Mouse (Mus musculus) forebrain, postnatal 0 days (tissue): ENCODE measurements around the gene Cxcl10. TPM values are rescaled to one million over a fixed set of nuclear protein-coding genes. Genes with fewer than 3 reads are reported as not detected.

Source experiments
- ATAC-seq: fragments of 200-750 bp; cut with Nextera tagmentation; 2 replicates; pipeline ENCODE4 v1.8.0; 2017; ENCODE audit warnings: mild to moderate bottlenecking, moderate library complexity
- DNase-seq: peaks from one replicate; pipeline ENCODE4 v3.0.0-alpha.2; 2015
- H3K27ac ChIP-seq: fragments of 300-500 bp; sonication (generic); 2 replicates; pipeline ENCODE4 v1.5.1; 2014; ENCODE audit warnings: low read depth, mild to moderate bottlenecking, antibody characterized with exemption, low read length, moderate library complexity, mixed read lengths
- H3K27me3 ChIP-seq: fragments of 300-500 bp; sonication (generic); 2 replicates; pipeline ENCODE4 v1.6.1; 2014; ENCODE audit warnings: mild to moderate bottlenecking, low read length, mixed read lengths; ENCODE audit not compliant: insufficient read depth
- H3K36me3 ChIP-seq: fragments of 300-500 bp; sonication (generic); 2 replicates; pipeline ENCODE4 v1.6.1; 2014; ENCODE audit warnings: mild to moderate bottlenecking, moderate library complexity; ENCODE audit not compliant: insufficient read depth
- H3K4me1 ChIP-seq: fragments of 300-500 bp; sonication (generic); 2 replicates; pipeline ENCODE4 v1.6.1; 2014; ENCODE audit warnings: antibody characterized with exemption; ENCODE audit not compliant: insufficient read depth
- H3K4me2 ChIP-seq: fragments of 300-500 bp; sonication (generic); 2 replicates; pipeline ENCODE4 v1.6.1; 2014; ENCODE audit warnings: low read depth, mild to moderate bottlenecking, moderate library complexity
- H3K4me3 ChIP-seq: fragments of 300-500 bp; sonication (generic); 2 replicates; pipeline ENCODE4 v1.5.1; 2014; ENCODE audit warnings: low read depth, low read length, mixed read lengths
- H3K9ac ChIP-seq: fragments of 300-500 bp; sonication (generic); 2 replicates; pipeline ENCODE4 v1.6.1; 2014; ENCODE audit warnings: mild to moderate bottlenecking
- H3K9me3 ChIP-seq: fragments of 300-500 bp; sonication (generic); 2 replicates; pipeline ENCODE4 v1.6.1; 2016; ENCODE audit warnings: low read length
- CTCF ChIP-seq: sonication (generic); IDR thresholded peaks from 2 replicates; pipeline ENCODE4 v1.5.1; 2016; ENCODE audit warnings: antibody characterized with exemption, control low read depth, low read depth
- whole genome bisulfite sequencing: fragments of 180-500 bp; shearing (Covaris S2); extraction: QIAGEN DNeasy Blood & Tissue Kit; methylation state at CpG from one replicate; pipeline ENCODE4 v1.1.7; 2014; 5-methylcytosine and 5-hydroxymethylcytosine counted together
- polyA plus RNA-seq: library from polyadenylated mRNA; unstranded; fragments of >200 nt; fragmentation: Nextera tagmentation; extraction: Ambion mirVana; gene quantifications from 2 replicates; pipeline ENCODE4 v1.2.1, GENCODE M21; 2015
- total RNA-seq: library from RNA; depleted of rRNA; stranded (reverse); fragments of >200 nt; gene quantifications from 2 replicates; pipeline ENCODE4 v1.2.3, GENCODE M21; 2014; rRNA removed

Gene Cxcl10
- total RNA-seq (0.38 and 0.86 TPM in 2 replicates), polyA plus RNA-seq (0.28 and 0.55 TPM in 2 replicates)

DNA sequence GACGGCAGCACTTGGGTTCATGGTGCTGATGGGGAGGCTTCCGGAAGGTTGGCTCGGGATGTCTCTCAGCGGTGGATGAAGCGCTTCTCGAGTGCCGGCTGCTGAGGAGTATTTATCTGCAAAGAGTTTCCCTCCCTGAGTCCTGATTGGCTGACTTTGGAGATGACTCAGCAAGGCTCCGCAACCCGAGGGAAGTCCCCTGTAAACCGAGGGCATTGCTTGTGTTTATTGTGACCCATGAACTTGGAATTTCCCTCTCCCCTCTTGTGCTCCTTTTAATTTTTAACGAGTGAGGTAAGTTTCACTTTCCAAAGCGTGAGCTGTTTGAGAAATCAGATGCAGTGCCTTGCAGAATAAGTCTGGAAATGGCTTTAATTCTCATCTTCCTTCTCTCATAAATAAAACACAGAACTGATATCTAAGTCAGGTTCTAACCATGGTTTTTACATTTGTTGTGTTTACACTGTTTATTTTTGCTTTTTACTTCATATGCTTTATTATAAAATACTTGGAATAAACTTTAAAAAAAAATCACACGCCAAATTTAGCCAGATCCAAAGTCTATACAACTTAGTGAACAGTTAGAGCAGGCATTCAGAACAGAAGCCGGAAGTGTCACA, at the start of gene Cxcl10:
Gene Cxcl10 (minus strand): TSS at position 96 of the 620 bp plus-strand sequence.
- Histone ChIP-seq H3K4me2 (peak within 1 kb of the TSS; percentile 41), H3K9me3 (no peaks in the 10 kb centered on the region), H3K27me3 (no peaks in the 10 kb centered on the region), H3K36me3 (no peaks in the 10 kb centered on the region), H3K9ac (no peak within 1 kb of the TSS), H3K4me1 (no peaks in the 10 kb centered on the region), H3K27ac (no peak within 1 kb of the TSS), H3K4me3 (peak within 1 kb of the TSS; percentile 26)
- 16% methylated on average over 14 of the region's 14 CpGs for WGBS
- no peak for TF ChIP-seq CTCF
- DNase-seq (peak; percentile 38), ATAC-seq (peak; percentile 86)

DNA sequence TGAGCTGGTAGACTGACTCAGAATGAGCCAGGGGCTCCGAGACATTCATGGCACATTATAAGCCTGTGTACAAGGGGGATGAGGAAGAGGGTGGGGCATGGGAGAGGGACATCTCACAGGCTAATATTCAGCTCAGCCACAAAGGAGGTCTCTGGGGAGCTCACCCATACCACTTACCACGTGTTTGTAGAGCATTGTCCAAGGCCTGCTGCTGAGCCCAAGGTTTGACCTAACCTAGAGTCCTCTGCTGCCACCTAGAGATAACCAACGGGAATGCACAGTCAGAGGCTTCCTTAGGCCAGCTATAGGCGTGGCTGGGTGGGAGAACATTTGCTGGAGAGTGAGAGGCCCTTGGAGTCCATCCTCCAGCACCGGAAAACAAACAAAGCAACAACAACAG, 49.5 kb upstream of the Cxcl10 start:
- Histone ChIP-seq H3K36me3 (no peaks in the 10 kb centered on the region), H3K27me3 (no peaks in the 10 kb centered on the region), H3K9ac (no peak overlapping the region), H3K4me2 (no peak overlapping the region), H3K27ac (no peak overlapping the region), H3K4me3 (no peak overlapping the region), H3K4me1 (no peaks in the 10 kb centered on the region), H3K9me3 (no peaks in the 10 kb centered on the region)
- DNase-seq (peak; percentile 67), ATAC-seq (peak; percentile 73)
- peak; percentile 67 for TF ChIP-seq CTCF
- 24% methylated on average over 5 of the region's 5 CpGs for WGBS

DNA sequence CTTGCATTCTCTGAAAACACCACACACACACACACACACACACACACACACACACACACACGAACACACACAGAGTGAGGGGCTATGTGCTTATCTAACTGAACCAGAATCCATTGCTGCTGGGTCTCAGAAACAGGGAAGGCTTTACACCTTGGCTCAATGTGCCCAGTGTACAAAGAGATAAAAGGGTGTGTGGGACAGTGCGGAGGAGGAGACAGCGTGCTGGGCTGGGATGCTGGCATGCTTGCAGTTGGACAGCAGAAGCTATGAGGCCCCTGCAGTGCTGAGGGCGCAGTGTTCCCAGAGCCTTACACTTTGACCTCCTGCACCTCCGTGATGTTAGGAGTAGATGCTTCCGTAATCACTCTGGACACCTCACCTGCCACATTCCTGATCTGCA, 47.8 kb upstream of the Cxcl10 start:
- no peaks in the 10 kb centered on the region for H3K4me1 ChIP-seq
- H3K36me3 ChIP-seq = no peaks in the 10 kb centered on the region
- H3K9me3 ChIP-seq = no peaks in the 10 kb centered on the region
- H3K4me2 ChIP-seq = no peak overlapping the region
- no peak overlapping the region for H3K4me3 ChIP-seq
- no peak overlapping the region for H3K27ac ChIP-seq
- DNase-seq (no peak), ATAC-seq (no peak)
- no peaks in the 10 kb centered on the region for H3K27me3 ChIP-seq
- 88% methylated on average over 6 of the region's 6 CpGs for WGBS
- TF ChIP-seq CTCF = no peak
- no peak overlapping the region for H3K9ac ChIP-seq

DNA sequence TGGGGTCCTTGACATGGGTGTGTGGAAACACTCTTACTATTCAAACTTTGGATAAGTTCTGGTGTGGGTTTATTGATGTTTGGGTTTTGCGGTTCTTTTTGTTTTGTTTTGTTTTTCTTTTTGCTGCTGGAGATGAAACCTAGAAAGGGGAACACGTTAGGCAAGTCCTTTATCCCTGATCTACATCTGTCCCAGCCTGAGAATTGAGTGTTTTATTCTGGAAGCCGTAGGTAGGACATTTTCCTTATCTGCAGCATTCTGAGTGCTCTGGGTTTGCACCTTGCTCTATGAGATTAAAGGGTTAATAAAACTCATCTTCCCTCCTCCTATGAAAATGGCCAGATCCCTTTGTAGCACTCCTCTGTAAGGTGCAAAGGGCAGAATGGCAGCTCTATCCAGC, 47.1 kb upstream of the Cxcl10 start:
- Histone ChIP-seq H3K4me2 (no peak overlapping the region), H3K4me1 (no peaks in the 10 kb centered on the region), H3K27ac (no peak overlapping the region), H3K9ac (no peak overlapping the region), H3K36me3 (no peaks in the 10 kb centered on the region), H3K9me3 (no peaks in the 10 kb centered on the region), H3K4me3 (no peak overlapping the region), H3K27me3 (no peaks in the 10 kb centered on the region)
- DNase-seq = no peak
- ATAC-seq = no peak
- WGBS = 87% methylated on average over 3 of the region's 3 CpGs
- no peak for TF ChIP-seq CTCF

DNA sequence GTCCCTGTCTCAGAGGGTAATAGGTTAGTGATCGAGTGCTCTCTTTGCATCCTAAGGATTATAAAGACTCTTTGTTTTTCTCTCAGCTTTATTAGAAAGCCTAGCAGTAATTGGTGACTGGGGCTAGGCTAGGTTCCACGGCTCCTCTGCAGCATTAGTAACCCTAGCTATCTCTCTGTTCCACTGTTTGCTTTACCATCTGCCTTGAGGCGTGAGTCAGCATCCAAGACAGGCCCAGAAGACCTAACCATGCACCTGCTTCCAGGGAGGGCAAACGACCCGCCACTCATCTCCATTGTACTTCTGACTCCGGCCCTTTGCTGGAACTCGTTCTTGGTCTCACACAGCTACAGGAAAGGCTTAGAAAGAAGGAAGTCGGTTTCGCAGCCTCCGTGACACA, 45.2 kb upstream of the Cxcl10 start:
- H3K4me2 ChIP-seq = no peak overlapping the region
- no peaks in the 10 kb centered on the region for H3K9me3 ChIP-seq
- DNase-seq = no peak
- H3K4me1 ChIP-seq = no peaks in the 10 kb centered on the region
- no peaks in the 10 kb centered on the region for H3K36me3 ChIP-seq
- no peak overlapping the region for H3K27ac ChIP-seq
- H3K4me3 ChIP-seq = no peak overlapping the region
- TF ChIP-seq CTCF = no peak
- WGBS = 54% methylated on average over 10 of the region's 10 CpGs
- ATAC-seq = no peak
- H3K9ac ChIP-seq = no peak overlapping the region
- H3K27me3 ChIP-seq = peaks cover 4% of the 10 kb centered on the region; the same call in 1 of the 2 replicates

DNA sequence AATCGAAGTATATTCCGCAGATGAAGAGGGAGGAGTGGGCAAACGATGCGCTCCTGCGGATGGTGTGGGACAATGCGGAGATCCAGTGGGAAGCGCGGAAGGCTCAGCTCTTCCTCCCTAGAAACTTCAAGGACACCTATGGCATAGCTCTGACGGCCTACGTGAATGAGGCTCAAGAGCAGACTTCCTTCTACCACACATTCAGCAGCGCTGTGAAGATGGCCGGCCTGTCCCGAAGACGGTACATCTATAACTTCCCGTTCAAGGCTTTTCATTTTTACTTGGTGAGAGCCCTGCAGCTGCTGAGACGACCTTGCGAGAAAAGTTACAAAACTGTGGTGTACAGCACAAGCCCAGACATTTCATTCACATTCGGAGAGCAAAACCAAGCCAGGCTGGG, 43.9 kb upstream of the Cxcl10 start:
- WGBS = 47% methylated on average over 18 of the region's 18 CpGs
- Histone ChIP-seq H3K4me3 (peak overlapping the region; percentile 4; the same call in 1 of the 2 replicates), H3K27ac (no peak overlapping the region), H3K9me3 (no peaks in the 10 kb centered on the region), H3K36me3 (no peaks in the 10 kb centered on the region), H3K4me1 (no peaks in the 10 kb centered on the region), H3K4me2 (peak overlapping the region; percentile 28; the same call in 1 of the 2 replicates), H3K9ac (no peak overlapping the region), H3K27me3 (peaks cover 4% of the 10 kb centered on the region; the same call in 1 of the 2 replicates)
- ATAC-seq (no peak), DNase-seq (no peak)
- TF ChIP-seq CTCF = no peak

DNA sequence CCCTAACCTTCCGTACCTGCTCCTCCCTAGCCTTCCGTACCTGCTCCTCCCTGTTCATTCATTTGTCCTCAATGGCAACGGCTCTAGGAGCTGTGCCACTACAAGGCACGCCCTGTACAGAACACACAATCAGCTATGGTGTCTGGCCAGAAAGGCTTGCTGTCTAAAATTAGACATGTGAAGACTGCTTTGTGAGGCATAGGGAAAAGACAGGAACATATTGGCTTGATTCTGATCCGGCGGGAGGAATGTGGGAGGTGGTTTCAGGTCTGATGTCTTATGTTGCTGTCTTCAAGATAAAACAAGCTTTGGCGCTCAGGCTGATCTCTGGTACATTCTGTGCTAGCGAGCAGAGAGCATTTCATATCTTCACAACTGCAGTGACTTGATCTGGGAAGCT, 41.9 kb upstream of the Cxcl10 start:
- Histone ChIP-seq H3K9me3 (no peaks in the 10 kb centered on the region), H3K4me3 (no peak overlapping the region), H3K9ac (no peak overlapping the region), H3K27me3 (peaks cover 4% of the 10 kb centered on the region; the same call in 1 of the 2 replicates), H3K36me3 (no peaks in the 10 kb centered on the region), H3K27ac (no peak overlapping the region), H3K4me1 (no peaks in the 10 kb centered on the region), H3K4me2 (no peak overlapping the region)
- DNase-seq (no peak), ATAC-seq (no peak)
- no peak for TF ChIP-seq CTCF
- 67% methylated on average over 8 of the region's 8 CpGs for WGBS
